Mouse (Mus musculus) heart, embryonic 12.5 days (tissue): ENCODE measurements around the gene Acox3. TPM values are rescaled to one million over a fixed set of nuclear protein-coding genes. Genes with fewer than 3 reads are reported as not detected.

Experiments used
- ATAC-seq: fragments of 200-750 bp; cut with Nextera tagmentation; 2 replicates; pipeline ENCODE4 v1.8.0; 2017; ENCODE audit warnings: moderate TSS enrichment, moderate library complexity; ENCODE audit not compliant: insufficient number of reproducible peaks, low FRiP score
- H3K27ac ChIP-seq: fragments of 300-500 bp; sonication (generic); 2 replicates; pipeline ENCODE4 v1.5.1; 2016; ENCODE audit warnings: mild to moderate bottlenecking, moderate library complexity; ENCODE audit not compliant: poor library complexity, severe bottlenecking
- H3K27me3 ChIP-seq: fragments of 300-500 bp; sonication (generic); replicated peaks from 2 replicates; pipeline ENCODE4 v1.6.1; 2016; ENCODE audit warnings: mild to moderate bottlenecking, moderate library complexity
- H3K36me3 ChIP-seq: fragments of 300-500 bp; sonication (generic); 2 replicates; pipeline ENCODE4 v1.6.1; 2016; ENCODE audit warnings: mild to moderate bottlenecking, moderate library complexity
- H3K4me1 ChIP-seq: fragments of 300-500 bp; sonication (generic); replicated peaks from 2 replicates; pipeline ENCODE4 v1.6.1; 2016; ENCODE audit warnings: mild to moderate bottlenecking
- H3K4me2 ChIP-seq: fragments of 300-500 bp; sonication (generic); 2 replicates; pipeline ENCODE4 v1.6.1; 2016; ENCODE audit warnings: mild to moderate bottlenecking, moderate library complexity
- H3K4me3 ChIP-seq: fragments of 300-500 bp; sonication (generic); 2 replicates; pipeline ENCODE4 v1.5.1; 2016; ENCODE audit warnings: mild to moderate bottlenecking
- H3K9ac ChIP-seq: fragments of 300-500 bp; sonication (generic); 2 replicates; pipeline ENCODE4 v1.6.1; 2016; ENCODE audit warnings: mild to moderate bottlenecking, moderate library complexity
- H3K9me3 ChIP-seq: fragments of 300-500 bp; sonication (generic); replicated peaks from 2 replicates; pipeline ENCODE4 v1.6.1; 2016; ENCODE audit warnings: mild to moderate bottlenecking, moderate library complexity
- WGBS: fragments of 180-500 bp; shearing (Covaris S2); methylation state at CpG from one replicate; pipeline ENCODE4 v1.1.7; 2016; 5-methylcytosine and 5-hydroxymethylcytosine counted together
- polyA plus RNA-seq: library from polyadenylated mRNA; unstranded; fragments of >200 nt; fragmentation: Nextera tagmentation; extraction: Ambion mirVana; gene quantifications from 2 replicates; pipeline ENCODE4 v1.2.1, GENCODE M21; 2016

Gene Acox3
- polyA plus RNA-seq, 1 experiment from 2014 or later = 12.4 TPM

DNA sequence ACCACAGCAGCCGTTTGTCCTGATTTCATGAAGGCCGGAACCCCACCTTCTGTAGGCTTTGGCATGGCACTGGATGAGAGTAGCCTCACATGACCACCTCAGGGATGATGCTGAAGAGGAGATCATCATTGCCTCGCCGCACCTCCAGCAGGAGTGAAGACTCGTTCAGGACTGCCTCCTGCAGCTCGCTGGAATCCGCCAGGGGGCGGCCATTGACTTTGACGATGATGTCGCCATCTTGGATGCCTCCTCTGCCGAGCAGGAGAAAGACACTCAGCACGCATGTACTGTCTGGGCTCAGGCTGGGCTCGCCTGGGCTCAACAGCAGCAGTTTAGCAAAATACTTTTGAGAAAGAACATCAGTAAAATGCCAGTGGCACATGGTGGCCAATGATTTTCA, 70.0 kb downstream of the Acox3 start:
- Histone ChIP-seq H3K27me3 (no peaks in the 10 kb centered on the region), H3K4me2 (no peak overlapping the region), H3K4me3 (no peak overlapping the region), H3K4me1 (peaks cover 3% of the 10 kb centered on the region), H3K36me3 (no peaks in the 10 kb centered on the region), H3K9me3 (no peaks in the 10 kb centered on the region), H3K9ac (no peak overlapping the region), H3K27ac (no peak overlapping the region)
- ATAC-seq = no peak
- 83% methylated on average over 13 of the region's 13 CpGs for WGBS

DNA sequence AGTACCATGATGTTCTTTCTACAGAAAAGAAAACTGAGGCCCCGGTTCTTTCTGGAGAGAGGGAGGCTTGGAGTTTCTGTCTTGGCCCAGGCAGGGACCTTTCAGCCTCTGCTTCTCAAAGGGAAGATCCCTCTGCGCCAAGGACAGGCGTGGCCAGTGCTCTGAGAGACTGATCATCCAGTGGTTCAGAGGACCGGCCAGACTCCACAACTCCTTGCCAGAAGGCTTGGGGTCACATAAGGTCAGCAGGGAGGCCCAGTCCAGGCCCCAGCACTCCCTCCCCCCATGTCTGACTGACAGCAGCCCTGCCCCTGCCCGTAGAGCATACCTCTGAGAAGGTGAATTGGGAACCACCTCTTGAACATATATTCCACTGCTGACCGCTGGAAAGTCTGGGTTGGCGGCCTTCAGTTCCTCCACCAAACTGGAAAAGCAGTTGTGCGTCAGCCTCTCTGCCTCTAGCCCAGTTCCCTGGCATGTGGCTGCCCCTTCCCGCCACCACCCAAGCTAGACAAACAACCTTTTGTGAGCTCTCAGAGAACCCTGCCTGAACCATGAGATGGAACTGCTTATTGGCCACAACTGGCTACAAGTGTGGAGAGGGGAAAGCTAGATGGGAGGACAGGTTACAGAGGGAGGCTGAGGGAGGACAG, 71.0 kb downstream of the Acox3 start:
- Histone ChIP-seq H3K27ac (no peak overlapping the region), H3K9me3 (no peaks in the 10 kb centered on the region), H3K4me2 (no peak overlapping the region), H3K4me3 (no peak overlapping the region), H3K9ac (no peak overlapping the region), H3K36me3 (no peaks in the 10 kb centered on the region), H3K27me3 (no peaks in the 10 kb centered on the region), H3K4me1 (peaks cover 3% of the 10 kb centered on the region)
- WGBS = 71% methylated on average over 9 of the region's 9 CpGs
- no peak for ATAC-seq

DNA sequence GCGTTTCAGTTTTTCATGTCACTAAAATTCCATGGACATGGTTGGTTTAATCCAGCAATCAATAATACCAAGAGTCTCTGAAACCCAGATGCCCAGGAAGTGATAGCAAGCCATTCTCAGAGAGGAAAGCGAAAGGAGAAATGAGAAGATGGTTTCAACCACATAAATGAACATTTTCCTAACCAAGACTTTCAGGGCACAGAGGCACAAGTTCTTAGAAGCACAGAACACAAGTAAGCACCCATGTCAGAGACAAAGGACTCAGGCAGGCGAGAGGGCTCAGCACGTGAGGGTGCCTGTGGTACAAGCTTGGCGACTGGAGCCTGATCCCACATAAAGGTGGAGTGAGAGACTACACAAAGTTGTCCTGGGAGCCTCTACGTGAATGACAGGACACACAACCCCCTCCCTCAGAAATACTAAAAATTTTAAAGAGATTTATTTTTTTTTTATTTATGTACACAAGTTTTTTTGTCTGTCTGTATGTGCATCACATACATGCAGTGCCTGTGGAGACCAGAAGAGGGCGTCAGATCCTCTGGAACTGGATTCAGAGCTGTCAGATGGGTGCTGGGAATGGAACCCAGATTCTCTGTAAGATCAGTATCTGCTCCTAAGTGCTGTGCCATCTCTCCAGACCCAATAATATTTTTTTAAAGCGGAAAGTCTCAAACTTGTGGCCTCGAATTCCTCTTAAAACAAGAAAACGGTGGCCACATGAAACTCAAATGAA, 73.1 kb downstream of the Acox3 start:
- no peaks in the 10 kb centered on the region for H3K36me3 ChIP-seq
- 81% methylated on average over 10 of the region's 10 CpGs for WGBS
- H3K9ac ChIP-seq = no peak overlapping the region
- no peaks in the 10 kb centered on the region for H3K27me3 ChIP-seq
- no peak for ATAC-seq
- H3K9me3 ChIP-seq = no peaks in the 10 kb centered on the region
- H3K27ac ChIP-seq = no peak overlapping the region
- no peak overlapping the region for H3K4me2 ChIP-seq
- peaks cover 12% of the 10 kb centered on the region for H3K4me1 ChIP-seq
- H3K4me3 ChIP-seq = no peak overlapping the region

- no peak overlapping the region for H3K4me2 ChIP-seq
- no peak for ATAC-seq
- H3K36me3 ChIP-seq = no peaks in the 10 kb centered on the region
- no peak overlapping the region for H3K9ac ChIP-seq
- H3K27ac ChIP-seq = no peak overlapping the region
- H3K4me1 ChIP-seq = peaks cover 13% of the 10 kb centered on the region
- 58% methylated on average over 3 of the region's 3 CpGs for WGBS
- H3K4me3 ChIP-seq = no peak overlapping the region
- H3K27me3 ChIP-seq = peaks cover 5% of the 10 kb centered on the region; the same call in 1 of the 2 replicates
- H3K9me3 ChIP-seq = no peaks in the 10 kb centered on the region
These were observed 76.7 kb downstream of the Acox3 start for GRCm38 (mm10) chr5:35659503-35659902.

DNA sequence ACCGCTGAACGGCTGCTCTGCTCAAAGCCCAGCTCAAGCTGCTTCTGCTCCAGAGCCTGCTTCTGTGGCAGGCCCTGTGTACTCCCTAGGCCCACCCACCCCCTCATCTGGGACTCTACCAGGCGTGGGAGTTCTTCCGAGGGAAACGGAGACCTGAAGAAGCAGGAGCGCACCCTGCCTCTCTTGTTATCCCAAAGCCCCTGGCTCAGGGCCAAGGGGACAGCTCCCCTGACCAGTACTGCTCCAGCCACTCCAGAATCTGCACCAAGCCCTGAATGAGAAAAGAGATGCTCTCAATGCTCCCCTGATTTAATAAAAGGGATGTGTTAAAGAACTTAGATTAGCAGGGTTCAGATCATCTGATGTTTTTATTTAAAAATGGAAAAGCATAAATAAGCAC, 78.4 kb downstream of the Acox3 start:
- ATAC-seq = no peak
- H3K9me3 ChIP-seq = no peaks in the 10 kb centered on the region
- peaks cover 9% of the 10 kb centered on the region; the same call in 1 of the 2 replicates for H3K27me3 ChIP-seq
- no peak overlapping the region for H3K27ac ChIP-seq
- peaks cover 13% of the 10 kb centered on the region for H3K4me1 ChIP-seq
- H3K36me3 ChIP-seq = no peaks in the 10 kb centered on the region
- no peak overlapping the region for H3K4me2 ChIP-seq
- no peak overlapping the region for H3K4me3 ChIP-seq
- no peak overlapping the region for H3K9ac ChIP-seq
- WGBS = 59% methylated on average over 6 of the region's 6 CpGs

DNA sequence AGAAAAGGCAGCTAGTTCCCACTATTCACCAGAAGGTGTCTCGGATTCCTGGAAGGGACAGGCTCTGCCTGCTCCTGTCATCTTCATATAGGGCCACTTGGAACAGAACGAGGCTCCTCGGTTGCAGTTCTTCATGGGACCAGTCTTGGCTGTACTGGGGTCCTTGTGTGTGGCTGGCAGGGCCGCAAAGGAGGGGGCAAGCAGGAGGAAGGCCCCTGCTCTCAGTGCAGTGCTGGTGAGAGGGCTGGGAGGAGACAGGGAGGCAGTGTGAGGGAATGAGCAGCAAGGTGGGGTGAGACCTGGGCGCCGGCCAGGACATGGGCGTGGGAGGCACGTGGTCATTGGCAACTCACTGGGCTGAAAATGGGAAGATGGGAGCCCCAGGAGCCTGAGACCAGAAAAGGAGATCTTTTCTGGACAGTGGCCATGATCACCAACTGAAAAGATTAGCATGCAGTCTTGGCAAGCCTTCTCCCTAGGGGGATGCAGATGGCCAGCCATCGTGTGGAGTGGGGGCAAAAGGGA, 79.2 kb downstream of the Acox3 start:
- no peak overlapping the region for H3K9ac ChIP-seq
- WGBS = 76% methylated on average over 9 of the region's 9 CpGs
- H3K27ac ChIP-seq = no peak overlapping the region
- no peak overlapping the region for H3K4me3 ChIP-seq
- no peak overlapping the region for H3K4me2 ChIP-seq
- ATAC-seq = no peak
- peaks cover 17% of the 10 kb centered on the region for H3K4me1 ChIP-seq
- peaks cover 9% of the 10 kb centered on the region; the same call in 1 of the 2 replicates for H3K27me3 ChIP-seq
- no peaks in the 10 kb centered on the region for H3K9me3 ChIP-seq
- H3K36me3 ChIP-seq = no peaks in the 10 kb centered on the region

Other genes starting within 250 kb of the Acox3 start
- gene Hmx1, start 193.9 kb upstream of the Acox3 start, polyA plus RNA-seq = not detected in 2 replicates
- gene Cpz, start 57.3 kb upstream of the Acox3 start, polyA plus RNA-seq = 5.8 and 6.0 TPM in 2 replicates
- 5.1 and 5.7 TPM in 2 replicates for gene Trmt44, start 8.0 kb upstream of the Acox3 start, polyA plus RNA-seq
- 4.3 and 4.8 TPM in 2 replicates for gene Htra3, start 96.7 kb downstream of the Acox3 start, polyA plus RNA-seq
- 10.0 and 10.4 TPM in 2 replicates for gene Sh3tc1, start 156.9 kb downstream of the Acox3 start, polyA plus RNA-seq
- gene Ablim2, start 174.8 kb downstream of the Acox3 start, polyA plus RNA-seq = 3.8 and 3.9 TPM in 2 replicates